Mouse (Mus musculus) G1E (cell line): ENCODE data around the gene Nek6.

Experiments
- CTCF ChIP-seq: IDR thresholded peaks from 2 replicates; pipeline ENCODE4 v1.5.1; 2012; ENCODE audit warnings: low read depth, low read length, inconsistent platforms, mixed read lengths
- GATA1 ChIP-seq: IDR thresholded peaks from 2 replicates; pipeline ENCODE4 v1.6.1; 2012; ENCODE audit warnings: borderline replicate concordance, low read length, inconsistent platforms, mixed read lengths
- TAL1 ChIP-seq: conservative IDR thresholded peaks from 2 replicates; pipeline ENCODE4 v1.6.1; 2012; ENCODE audit warnings: low read depth, low read length, inconsistent platforms, mixed read lengths

DNA sequence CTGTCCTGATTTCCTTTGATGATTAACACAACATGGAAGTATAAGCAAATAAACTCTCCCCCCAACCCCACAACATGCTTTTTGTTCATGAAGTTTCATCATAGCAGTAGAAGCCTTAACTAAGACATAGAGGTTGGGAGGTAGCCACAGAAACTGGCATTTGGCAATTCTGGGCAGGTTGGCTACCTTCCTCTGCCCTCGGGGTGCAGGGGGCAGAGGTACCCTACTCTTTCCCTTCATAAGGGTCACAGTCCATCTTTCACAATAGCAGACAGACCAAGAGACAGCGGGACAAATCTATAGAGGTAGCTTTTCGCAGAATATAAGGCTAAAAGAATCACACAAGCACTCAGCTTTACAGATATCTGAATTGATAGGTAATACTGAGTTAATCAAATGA, 8.7 kb upstream of the Nek6 start:
- TF ChIP-seq GATA1 (no peak), CTCF (no peak), TAL1 (no peak)
